Mouse (Mus musculus) ES-E14 (cell line): ENCODE measurements around the gene Gadd45a.

ENCODE experiments used
- CHD2 ChIP-seq: IDR thresholded peaks from 2 replicates; pipeline ENCODE4 v1.6.1; 2014; ENCODE audit warnings: mild to moderate bottlenecking, low read depth, low read length, inconsistent platforms
- MAFK ChIP-seq: IDR thresholded peaks from 2 replicates; pipeline ENCODE4 v1.6.1; 2014; ENCODE audit warnings: mild to moderate bottlenecking, low read depth, low read length, inconsistent platforms; ENCODE audit not compliant: insufficient read depth
- ZC3H11A ChIP-seq: IDR thresholded peaks from 2 replicates; pipeline ENCODE4 v1.6.1; 2012; ENCODE audit warnings: low read depth, mild to moderate bottlenecking, inconsistent platforms, low read length, borderline replicate concordance

GRCm38 (mm10) chr6:67069219-67069762, 32.0 kb upstream of the Gadd45a start:
- TF ChIP-seq MAFK (no peak), ZC3H11A (no peak), CHD2 (no peak)
